Mouse (Mus musculus) lung, adult 2 months (tissue): ENCODE measurements around the gene Zfp326.

Experiments used
- CTCF ChIP-seq: fragments of 200-500 bp; IDR thresholded peaks from 2 replicates; pipeline ENCODE4 v1.5.1; 2011; ENCODE audit warnings: mild to moderate bottlenecking, low read length, control low read depth; ENCODE audit not compliant: insufficient read depth
- POLR2A ChIP-seq: fragments of 200-500 bp; IDR thresholded peaks from 2 replicates; pipeline ENCODE4 v1.6.1; 2011; ENCODE audit warnings: low read depth, mild to moderate bottlenecking, control low read depth, low read length, borderline replicate concordance; ENCODE audit errors: extremely low read depth

GRCm38 (mm10) chr5:105845041-105845440, 31.3 kb upstream of the Zfp326 start:
- TF ChIP-seq CTCF (no peak), POLR2A (no peak)
